Mouse (Mus musculus) frontal cortex, postnatal 10 days (tissue): ENCODE data around the gene Klhl21.
"Not testable (repeated sequence)": the region's sequence is repeated elsewhere in the genome, so short reads cannot be mapped to it uniquely, and the experiment has no call there.

Experiments
- DNase-seq, 2 experiments: peaks; one replicate each; pipeline ENCODE4 v3.0.0; 2022; ENCODE audit warnings: low spot score in 2 of 2, mixed read lengths in 1 of 2

The Klhl21 gene

DNA sequence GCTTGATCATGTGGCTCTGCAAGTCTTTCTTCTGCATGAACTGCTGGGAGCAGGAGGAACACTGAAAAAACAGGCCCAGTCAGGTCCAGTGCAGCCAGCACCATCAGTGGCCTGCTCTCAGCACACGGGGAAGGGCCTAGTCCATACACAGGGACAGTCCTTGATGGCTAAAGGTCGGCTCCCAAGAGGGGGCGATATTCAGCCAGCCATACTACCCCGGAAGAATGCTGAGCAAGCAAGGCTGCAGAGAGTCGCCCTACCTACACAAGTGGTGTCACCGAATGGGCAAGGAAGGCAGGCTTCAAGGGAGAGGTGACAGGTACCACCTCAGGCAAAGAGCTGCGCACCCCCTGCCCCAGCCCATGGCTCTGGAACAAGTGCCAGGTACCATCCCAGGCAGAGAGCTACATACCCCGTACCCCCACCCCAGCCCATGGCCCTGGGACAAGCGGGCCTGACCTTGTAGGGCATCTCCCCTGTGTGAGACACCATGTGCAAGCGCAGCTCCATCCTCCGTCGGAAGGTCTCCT, 13.0 kb downstream of the Klhl21 start:
- DNase-seq = no peak

DNA sequence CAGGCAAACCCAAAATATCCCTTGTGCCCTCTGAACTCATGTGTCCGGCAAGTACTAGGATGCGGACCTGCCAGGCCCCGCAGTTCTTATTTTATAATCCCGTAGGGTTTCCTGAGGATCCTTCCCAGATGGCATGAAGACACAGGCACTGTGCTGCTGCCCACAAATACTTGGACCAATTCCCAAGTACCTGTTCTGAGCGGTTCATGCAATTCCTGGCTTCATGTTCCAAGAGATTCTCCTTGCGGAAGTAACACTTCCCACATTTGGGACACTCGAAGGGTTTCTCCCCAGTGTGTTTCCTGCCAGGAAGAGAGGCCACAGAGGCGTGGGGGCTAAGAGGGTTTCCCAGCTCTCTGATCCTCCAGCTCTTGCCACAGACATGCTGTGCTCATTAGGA, 13.9 kb downstream of the Klhl21 start:
- no peak for DNase-seq

DNA sequence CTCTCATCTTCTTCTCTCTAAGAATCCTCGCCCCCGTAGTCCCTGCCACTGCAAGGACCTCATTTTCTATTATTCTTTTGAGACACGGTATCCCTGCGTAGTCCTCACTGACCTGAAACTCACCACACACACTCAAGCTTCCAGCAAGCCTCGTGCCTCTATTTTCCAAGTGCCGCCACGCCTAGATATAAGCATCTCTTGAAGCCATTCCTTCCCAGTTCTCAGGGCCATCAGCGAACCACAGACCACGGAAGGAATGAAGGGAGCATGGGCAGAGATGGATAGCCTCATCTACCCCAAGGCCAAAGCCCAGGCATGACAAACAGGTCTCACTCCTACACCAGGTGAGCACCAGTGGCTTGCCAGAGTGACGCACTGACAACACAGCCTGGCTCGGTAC, 15.9 kb downstream of the Klhl21 start:
- no peak for DNase-seq

DNA sequence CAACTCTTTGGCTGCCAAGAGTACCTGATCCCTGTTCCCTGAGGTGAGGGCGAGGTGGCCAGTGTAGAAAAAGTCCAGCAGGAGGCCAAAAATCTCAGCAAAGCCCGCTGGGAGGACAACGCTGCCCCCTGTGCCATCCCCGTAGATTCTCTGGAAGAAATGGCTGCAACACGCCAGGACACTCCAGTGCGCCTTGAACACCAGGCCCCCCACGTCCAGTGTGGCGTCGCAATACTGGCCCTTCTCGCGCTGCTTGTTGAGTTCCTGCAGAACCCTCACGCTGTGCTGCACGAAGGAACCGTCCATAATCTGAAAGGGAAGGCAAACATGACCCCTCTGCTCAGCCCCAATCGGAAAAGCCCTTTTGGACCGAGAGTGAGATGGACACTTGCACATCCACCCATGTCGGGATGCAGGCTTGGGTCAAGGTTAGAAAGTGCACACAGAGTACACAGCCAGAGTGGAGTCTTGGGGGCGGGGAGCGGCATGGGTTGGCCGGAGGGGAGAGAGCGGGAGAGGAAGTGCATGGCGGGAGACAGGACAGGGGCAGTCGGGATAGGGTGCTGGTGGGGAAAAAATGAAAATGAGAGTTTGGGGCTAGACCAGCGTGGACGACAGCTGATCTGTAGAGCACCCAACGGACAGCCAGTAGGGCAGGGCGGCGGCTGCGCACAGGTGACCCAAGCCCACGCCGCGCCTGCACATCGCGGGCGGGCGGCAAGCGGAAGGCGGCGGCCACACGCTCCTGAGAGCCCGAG, 18.3 kb downstream of the Klhl21 start:
- no peak for DNase-seq

DNA sequence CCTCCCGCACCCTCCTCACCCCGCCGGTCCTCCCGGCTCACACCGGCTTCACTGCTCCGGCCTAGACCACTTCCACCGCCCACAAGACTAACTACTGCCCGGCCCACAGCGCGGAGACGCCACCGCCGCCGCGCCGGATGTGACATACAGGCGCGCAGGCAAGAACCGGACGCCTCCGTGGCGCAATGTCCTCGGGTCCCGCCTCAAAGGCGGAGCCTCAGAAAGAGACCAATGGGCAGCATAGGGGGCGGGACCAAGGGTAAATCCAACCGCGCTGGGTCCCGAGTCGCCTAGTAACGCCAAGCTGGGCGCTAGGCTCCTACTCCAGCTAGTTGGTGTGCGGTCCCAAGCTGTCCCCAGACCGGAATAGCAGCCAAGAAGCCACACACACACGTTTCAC, 18.9 kb downstream of the Klhl21 start, which contains the start of gene Zbtb48:
Gene Zbtb48, minus strand, starts transcription at position 148 of the 400 bp plus-strand sequence.
- peak; percentile 96 for DNase-seq

DNA sequence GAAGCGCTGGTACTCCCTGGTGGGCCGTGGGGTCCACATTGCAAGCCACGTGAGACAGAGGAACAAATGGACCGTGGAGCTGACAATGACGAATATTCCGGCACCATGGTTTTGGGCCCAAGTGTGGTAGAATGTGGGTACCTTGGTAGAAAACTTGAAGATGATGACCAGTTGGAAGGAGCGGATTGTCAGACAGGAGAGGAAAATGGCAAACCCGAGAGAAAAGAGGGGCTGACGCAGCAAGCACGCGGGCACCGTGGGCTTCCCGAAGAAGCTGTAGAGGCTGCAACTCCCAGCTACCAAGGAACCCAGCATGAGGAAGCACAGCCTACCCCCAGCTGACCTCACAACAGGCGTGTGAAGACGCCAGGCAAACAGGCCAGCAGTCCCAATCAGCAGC, 19.9 kb downstream of the Klhl21 start:
- no peak for DNase-seq

DNA sequence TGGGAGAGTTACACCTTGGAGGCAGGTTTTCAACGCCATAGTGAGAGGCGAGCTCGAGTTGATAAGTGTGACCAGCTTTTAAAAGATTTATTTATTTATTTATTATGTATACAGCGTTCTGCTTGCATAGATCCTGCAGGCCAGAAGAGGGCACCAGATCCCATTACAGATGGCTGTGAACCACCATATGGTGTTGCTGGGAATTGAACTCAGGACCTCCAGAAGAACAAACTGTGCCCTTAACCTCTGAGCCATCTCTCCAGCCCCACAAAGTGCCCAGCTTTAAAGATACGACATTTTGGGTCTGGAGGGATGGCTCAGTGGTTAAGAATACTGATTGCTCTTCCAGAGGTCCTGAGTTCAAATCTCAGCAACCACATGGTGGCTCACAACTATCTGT, 20.5 kb downstream of the Klhl21 start:
- no peak for DNase-seq

DNA sequence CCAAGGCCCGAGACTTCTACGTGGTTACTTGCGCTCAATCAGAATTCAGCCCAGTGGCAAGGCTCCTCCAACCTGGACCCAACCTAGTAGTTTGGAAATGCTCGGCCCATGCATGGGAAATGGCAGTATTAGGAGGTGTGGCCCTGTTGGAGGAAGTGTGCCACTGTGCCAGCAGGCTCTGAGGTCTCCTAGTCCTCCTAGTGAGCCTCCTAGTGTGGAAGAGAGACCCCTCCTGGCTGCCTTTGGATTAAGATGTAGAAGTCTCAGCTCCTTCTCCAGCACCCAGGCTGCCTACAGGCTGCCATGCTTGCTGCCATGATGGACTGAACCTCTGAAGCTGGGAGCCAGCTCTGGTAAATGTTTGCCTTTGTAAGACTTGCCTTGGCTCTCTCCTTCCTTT, 21.4 kb downstream of the Klhl21 start:
- DNase-seq = no peak

DNA sequence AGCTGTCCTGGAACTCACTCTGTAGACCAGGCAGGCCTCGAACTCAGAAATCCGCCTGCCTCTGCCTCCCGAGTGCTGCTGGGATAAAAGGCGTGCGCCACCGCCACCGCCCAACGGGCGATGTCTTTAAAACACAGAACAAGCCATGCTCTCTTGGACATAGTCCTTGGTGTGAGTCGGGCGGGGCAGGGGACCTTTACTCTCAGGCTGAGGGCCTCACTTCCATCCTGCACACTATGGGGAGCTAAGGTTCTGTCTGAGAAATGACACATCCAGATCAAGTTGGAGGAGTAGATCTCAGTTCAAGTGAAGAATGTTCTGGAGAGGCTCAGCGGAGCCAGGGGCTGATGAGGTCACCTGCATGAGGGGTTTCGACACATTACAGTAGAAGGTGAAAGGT, 24.3 kb downstream of the Klhl21 start:
- DNase-seq = no peak

DNA sequence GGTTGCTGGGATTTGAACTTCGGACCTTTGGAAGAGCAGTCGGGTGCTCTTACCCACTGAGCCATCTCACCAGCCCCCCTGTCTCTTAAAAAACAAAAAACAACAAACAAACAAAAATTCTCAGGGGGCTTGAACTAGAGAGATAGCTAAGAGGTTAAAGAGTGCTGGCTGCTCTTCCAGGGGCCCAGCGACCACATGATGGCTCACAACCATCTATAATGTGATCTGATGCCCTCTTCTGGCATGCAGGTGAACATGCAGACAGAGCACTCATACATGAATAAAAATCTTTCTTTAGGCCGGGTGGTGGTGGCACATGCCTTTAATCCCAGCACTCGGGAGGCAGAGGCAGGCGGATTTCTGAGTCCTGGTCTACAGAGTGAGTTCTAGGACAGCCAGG, 27.9 kb downstream of the Klhl21 start:
- DNase-seq = not testable (repeated sequence)

DNA sequence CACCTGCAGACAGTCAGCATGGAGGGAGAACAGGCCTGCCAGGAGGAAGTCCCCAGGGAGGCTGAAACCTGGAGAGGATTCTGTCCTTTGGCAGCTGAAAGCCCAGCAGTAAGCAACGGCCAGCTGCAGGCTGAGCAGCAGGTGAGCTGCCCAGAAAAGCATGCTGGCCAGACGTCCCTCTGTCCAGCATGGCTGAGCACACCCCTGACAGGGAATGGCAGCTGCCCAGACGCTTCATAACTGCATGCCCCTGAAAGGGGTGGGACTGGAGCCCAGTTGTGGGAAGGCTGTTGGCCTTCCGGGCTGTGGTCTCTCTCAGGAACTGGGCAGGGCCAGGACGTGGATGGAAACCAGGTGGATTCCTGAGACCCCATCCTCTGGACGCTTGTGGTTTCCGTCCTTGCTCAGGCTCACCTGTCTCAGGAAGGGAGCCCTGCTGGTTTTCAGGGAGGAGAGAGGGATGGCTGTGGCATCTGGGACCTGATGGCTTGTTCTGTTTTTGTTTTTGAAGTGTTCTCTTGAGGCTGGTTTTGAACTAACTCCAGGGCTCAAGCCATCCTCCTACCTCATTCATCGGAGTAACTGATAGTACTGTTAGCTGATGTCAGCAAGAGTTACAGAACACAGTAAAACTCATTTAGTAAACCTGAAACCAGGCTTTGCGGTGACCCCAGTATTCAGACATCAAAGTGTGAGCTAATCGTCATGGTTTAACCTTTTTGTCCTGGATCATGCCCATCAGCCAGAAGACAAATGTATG, 29.8 kb downstream of the Klhl21 start, which contains the start of gene Tas1r1:
Gene Tas1r1, minus strand, starts transcription at position 344 of the 760 bp plus-strand sequence.
- DNase-seq = no peak

DNA sequence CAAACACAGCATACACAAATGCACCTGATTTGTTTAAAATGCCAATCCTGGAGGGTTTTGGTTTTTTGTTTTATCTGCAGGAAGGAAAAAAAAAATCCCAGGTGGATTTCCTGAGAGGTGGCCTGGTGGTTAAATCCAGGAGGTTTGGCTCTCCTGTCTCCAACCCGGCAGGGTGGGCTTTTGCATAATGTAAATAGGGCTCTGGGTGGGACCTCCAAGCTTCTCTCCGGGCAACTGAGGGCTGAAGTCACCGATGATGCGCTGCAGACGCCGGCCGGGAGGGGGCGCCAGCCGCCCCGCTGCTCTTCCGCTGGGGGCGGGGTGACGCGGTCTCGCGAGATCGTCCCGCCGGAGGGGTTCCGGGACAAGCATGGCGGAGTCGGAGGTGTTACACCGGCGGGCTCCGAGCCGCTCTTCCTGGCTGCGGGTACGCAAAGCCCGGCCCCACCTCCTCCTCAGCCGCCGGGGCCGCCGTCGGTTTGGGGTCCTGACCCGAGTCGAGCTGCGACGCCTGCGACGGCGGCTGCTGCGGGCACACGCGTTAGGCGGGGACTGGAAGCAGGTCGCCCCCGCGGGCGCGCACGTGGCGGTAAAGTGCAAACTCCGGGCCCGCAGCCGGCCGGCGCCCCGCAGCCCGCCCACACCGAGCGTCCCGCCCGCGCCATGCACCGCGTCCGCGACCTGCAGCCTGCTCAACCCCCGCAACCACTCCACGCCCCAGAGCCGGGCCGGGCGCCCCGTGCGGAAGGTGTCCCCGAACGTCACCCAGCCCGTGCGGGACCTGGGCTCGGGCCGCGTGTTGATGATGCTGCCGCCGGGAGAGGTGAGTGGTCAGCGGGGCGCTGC, 30.6 kb downstream of the Klhl21 start, which contains the start of gene Nol9:
Gene Nol9, plus strand, starts transcription at position 337 of the 846 bp plus-strand sequence.
- peak; percentile 84 to 93 for DNase-seq

DNA sequence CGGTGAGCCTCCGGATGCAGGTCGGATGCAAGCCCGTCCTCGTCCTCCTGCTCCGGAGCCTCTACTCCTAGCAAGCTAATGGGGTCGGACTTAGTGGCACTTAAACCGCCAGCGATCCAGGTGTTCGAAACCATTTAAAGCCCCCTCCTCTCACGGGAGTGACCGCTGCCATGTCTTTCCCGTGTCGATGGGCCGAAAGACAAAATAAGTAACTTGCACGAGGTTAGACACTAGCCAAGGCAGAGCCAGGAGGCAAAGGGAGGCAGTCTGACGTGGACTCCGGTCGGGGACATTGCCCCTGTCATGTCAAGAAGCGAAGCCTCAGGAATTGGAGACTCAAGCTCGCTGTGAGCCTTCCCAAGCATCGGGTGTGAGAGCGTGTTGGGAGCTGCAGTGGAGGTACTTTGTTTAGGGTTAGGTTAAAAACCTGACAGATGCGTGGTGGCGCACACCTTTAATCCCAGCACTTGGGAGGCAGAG, 31.3 kb downstream of the Klhl21 start:
- DNase-seq = no peak

DNA sequence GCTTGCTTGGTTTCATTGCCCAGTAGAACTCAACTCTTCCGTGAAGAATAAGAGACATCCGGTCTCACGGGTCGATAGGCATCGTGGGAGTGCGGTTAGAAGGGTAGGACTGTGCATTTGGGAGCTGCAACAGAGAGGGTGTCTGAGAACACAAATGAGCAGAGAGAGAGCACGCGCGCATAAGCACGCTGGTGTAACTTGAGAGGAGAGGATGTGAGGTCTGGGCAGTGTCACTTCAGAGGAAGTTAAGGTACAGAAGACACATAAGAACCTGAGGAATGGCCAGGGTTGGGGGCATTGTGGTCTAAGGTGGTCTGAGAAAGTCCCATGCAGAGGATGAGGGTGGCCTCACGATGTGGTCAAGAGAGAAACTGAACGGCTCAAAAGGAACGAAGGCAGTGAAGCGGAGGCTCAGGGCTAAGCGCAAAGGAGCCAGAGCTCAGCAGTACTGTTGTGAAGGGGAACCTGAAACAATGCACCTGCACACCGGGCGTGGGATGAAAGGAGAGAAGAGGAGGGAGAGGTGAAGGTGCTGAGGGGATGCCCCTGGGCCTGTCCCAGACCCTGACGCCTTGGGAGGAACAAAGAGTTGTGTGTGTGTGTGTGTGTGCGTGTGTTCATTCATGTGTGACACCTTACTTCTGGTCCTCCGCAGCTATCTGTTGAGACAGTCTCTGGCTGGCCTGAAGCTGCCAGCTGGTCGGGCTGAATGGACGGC, 33.5 kb downstream of the Klhl21 start:
- DNase-seq = no peak

DNA sequence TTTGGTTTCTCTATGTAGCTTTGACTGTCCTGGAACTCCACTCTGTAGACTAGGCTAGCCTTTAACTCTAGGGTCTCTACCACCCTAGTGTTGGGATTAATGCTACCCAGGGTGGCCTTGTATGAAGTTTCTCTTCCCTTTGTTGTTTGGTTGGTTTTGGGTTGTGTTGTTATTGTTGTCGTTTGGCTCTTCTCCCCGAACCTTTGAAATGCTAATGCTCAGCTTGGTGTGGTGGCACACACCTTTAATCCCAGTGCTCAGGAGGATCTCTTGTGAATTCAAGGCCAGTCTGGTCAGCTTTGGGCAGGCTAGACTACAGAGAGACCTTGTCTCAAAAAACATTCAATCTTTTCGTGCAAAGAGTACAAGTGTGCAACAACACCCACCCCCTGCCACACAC, 34.6 kb downstream of the Klhl21 start:
- no peak for DNase-seq

DNA sequence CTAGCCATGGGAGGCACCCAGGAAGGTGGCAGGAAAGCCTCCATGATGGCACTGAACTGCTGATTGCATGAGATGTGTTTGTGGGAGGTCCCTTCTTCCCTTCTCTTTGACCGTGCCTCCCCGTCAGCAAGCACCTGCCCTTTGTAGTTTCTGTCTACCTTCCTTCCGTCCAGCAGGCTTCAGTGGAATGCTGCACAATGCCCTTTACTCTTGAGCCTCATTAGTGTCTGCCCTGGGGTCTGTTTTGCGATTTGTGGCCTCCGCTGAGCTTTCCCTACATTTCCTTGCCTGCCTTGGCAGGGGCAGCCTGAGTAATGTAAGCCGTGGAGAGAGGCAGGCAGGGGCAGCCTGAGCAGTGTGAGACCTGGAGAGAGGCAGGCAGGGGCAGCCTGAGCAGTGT, 36.0 kb downstream of the Klhl21 start:
- no peak for DNase-seq

DNA sequence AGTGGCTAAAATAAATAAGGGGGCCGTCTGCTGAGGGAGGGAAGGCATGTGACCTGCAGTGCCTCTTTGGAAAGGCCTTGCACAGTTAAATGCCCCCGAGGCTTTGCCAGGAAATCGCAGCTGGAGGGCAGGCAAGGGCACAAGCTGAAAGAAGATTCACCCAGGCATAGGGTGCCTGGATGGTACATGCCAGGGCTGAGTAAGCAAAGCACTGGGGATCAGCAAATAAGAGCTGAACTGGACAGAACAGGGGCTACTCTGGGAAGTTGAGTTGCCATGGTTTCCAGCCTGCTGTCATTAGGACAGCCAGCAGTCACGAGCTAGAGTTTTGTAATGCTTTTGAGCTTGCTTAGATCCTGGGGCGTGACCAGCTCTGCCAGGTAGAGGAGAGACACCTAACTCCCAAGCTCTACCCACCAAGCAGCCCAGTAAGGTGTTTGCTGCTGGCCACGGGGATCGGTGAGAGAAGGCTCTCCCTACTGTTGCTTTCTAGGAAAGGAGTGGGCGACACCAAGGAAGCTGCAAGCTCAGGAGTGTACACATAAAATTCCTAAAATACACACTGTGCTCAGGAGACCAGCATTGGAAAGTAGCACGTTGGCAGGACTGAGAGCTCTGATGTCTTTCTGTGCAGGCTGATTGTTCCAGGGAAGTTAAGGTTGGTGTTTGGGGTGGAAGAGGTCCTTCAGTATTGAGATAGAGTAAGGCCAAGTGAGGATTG, 53.9 kb downstream of the Klhl21 start:
- no peak for DNase-seq

DNA sequence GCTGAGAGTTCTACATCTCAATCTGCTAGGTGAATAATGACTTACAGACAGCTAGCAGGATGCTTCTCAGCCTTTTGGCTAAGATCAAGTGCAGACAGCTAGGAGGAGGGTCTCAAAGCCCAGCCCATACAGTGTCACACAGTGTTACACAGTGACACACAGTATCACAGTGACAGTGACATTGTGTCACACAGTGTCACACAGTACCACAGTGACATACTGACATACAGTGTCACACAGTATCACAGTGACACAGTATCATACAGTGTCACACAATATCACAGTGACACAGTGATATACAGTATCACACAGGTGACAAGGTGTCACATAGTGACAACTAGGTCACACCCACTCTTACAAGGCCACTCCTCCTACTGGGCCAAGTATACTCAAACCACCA, 58.7 kb downstream of the Klhl21 start:
- no peak for DNase-seq
